Mouse (Mus musculus): Measurements from ENCODE around the gene Mfsd4b1.

Mfsd4b1 gene

DNA sequence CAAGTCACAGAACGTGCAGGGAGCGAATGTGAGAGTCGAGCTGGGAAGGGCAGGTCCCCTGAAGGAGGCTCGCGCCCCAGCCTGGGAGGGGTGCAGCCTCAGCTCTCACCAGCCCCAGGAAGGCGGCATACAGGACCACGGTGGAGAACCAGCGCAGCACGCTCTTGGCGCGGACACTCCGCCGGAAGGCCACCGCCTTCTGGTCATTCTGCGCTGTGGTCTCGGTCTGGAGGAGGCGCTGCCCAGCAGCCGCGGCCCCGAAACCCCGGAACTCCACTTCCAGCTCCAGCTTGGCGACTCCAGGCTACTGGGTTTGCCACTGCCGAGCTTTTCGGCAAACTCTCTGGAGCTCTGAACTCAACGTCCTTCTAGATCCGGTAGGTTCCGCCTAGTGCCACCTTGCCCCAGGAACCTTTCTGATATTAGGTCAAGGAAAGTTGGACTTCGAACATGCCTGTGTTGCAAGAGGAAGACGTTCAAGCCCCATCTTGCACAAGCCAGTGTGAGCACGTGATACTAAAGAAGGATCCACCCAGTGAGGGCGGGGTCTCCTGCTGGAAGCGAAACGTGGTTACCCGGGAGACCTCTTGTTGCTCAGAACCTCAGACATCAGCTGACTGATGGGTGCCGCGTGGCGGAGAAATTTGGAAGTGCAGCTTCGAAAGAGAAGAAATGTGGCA, 65.2 kb downstream of the Mfsd4b1 start, which contains the start of gene Mfsd4b3:
TSS of gene Mfsd4b3 (minus strand) at position 393 of the 680 bp plus-strand sequence.
- DNase-seq (ENCODE audit: low spot score) = peak; percentile 89

DNA sequence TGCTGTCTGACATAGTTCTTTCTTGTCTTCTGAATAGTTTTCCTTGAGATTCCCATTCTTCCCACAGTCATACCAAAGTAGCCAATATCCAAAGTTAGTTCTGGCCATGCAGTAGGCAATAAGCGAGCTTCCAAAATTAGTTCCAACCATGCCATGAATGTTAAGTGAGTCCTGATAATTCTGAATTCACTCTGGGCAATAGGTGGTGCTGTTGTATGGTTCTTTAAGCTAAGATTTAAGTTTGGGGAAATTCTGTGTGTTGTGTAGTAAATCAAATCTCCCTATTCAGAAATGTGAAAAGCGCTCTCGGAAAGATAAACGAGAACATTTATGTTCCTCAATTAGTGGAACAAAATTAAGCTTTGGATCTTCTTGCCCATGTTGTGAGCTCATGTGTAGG, 66.8 kb downstream of the Mfsd4b1 start:
- peak; percentile 15 for DNase-seq (ENCODE audit: low spot score)

DNA sequence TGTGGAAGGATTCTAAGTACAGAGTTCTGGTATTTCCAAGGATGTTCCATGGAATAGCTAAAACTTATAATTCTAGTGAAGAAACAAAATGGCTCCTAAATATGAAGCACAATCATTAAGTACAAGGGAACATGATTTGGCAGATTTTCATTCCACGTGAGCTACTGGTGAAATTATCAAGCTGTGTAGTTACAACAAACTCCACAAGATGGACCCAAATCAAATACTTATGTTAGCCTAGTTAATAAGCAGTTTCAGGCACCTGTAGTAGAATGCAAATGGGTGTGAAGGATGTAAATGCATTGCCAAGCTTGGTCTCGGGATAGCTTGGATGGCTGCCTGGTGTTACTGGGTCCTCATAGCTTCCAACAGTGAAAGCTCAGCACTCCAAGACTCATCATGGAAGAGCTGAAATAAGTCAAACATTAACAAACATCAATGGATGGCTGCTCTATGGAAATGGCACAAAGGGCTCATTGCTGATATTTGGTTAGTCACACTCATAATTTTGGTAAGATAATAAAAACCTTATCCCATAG, 68.7 kb downstream of the Mfsd4b1 start:
- DNase-seq (ENCODE audit: low spot score) = no peak

DNA sequence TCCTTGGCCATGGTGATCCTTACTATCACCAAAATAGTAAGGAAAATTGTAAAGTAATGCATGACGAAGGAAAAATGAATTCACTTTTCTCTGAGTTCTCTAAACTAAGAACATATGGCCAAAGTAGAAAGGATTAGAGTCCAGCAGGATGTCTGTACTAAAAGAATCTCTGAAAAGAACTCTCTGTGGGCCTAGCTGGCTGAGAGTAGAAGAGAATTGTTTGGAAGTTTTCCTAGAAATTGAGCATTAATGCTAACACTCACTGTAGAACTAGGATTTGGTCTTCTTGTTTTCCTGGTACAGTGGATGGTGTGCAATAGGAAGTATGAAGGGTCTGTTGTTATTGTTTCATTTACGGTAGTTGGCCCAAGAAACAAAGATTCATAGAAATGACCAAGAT, 69.9 kb downstream of the Mfsd4b1 start:
- no peak for DNase-seq (ENCODE audit: low spot score)
